Mouse (Mus musculus): ENCODE measurements around the gene Wipf3.

DNA sequence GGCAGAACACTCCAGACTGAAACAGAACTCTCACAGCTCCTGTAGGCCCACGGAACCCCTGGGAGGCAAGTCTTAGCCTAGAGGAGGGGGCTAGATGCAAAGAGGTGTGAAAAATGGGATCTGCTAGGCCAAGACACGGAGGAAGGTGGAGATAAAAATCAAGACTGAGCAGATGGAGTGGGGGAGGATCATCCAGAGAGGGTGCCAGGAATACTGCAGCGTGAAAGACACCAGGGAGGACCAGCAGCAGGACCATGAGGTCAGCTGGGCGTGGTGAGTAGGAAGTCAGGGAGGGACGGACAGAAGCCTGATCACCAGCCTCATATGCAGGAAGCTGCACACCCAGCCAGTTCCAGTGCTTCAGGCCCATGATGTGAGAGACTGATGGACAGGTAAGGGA is 89.4 kb downstream of the Wipf3 start:
- TF ChIP-seq CTCF (IDR thresholded peaks at IDR 0.05; ENCODE audit: control insufficient read depth, insufficient read depth, low read length) (no peak), POLR2A (IDR thresholded peaks at IDR 0.05; ENCODE audit: borderline replicate concordance, control insufficient read depth, low read depth, low read length) (no peak)

Measured in bone marrow, adult 2 months (tissue).